Mouse (Mus musculus) cerebellum, adult 2 months (tissue): Measurements from ENCODE around the gene Gm10230. TPM values are rescaled to one million over a fixed set of nuclear protein-coding genes. Genes with fewer than 3 reads are reported as not detected.
"Not testable (repeated sequence)": the region's sequence is repeated elsewhere in the genome, so short reads cannot be mapped to it uniquely, and the experiment has no call there.

ENCODE experiments used
- DNase-seq, 2 experiments: peaks; one replicate each; pipeline ENCODE4 v3.0.0; 2021
- H3K27ac ChIP-seq: fragments of 200-500 bp; 2 replicates; pipeline ENCODE4 v1.5.1; 2012; ENCODE audit warnings: low read length, control low read depth, inconsistent platforms; ENCODE audit not compliant: insufficient read depth
- H3K27me3 ChIP-seq: fragments of 200-500 bp; 2 replicates; pipeline ENCODE4 v1.6.1; 2012; ENCODE audit warnings: inconsistent platforms, mild to moderate bottlenecking, low read length, moderate library complexity; ENCODE audit not compliant: control insufficient read depth, insufficient read depth
- H3K4me1 ChIP-seq: fragments of 200-500 bp; 2 replicates; pipeline ENCODE4 v1.6.1; 2011; ENCODE audit warnings: low read length; ENCODE audit not compliant: control insufficient read depth, insufficient read depth
- H3K4me3 ChIP-seq: fragments of 200-500 bp; replicated peaks from 2 replicates; pipeline ENCODE3; 2011; ENCODE audit warnings: mild to moderate bottlenecking, low read depth, low read length, control low read depth; ENCODE audit not compliant: insufficient read depth
- WGBS: fragments of 180-500 bp; shearing (Covaris S2); methylation state at CpG from one replicate; pipeline ENCODE4 v1.1.7; 2018; 5-methylcytosine and 5-hydroxymethylcytosine counted together
- polyA plus RNA-seq: library from polyadenylated mRNA; depleted of rRNA; stranded (reverse); fragments of >200 nt; gene quantifications from 2 replicates; pipeline ENCODE4 v1.2.3, GENCODE M21; 2012; rRNA removed

Gm10230 gene
- polyA plus RNA-seq, result not detected in 2 replicates

- H3K4me1 ChIP-seq, H3K27me3 ChIP-seq, H3K4me3 ChIP-seq, DNase-seq, H3K27ac ChIP-seq: not testable (repeated sequence)
- WGBS, result no CpG with 5 or more reads among the region's 7 CpGs
These were observed at the start of gene Gm10230 for GRCm38 (mm10) chrX:27494782-27495181. Gene Gm10230, minus strand, starts transcription at chrX:27494882.
